Mouse (Mus musculus): ENCODE results near the gene Copg1. TPM values are rescaled to one million over a fixed set of nuclear protein-coding genes. Genes with fewer than 3 reads are reported as not detected.
A peak's percentile ranks its signal among the peaks of the same experiment; 100 is the strongest.

Gene Copg1
- polyA plus RNA-seq, 1 experiment = 37.3 TPM

DNA sequence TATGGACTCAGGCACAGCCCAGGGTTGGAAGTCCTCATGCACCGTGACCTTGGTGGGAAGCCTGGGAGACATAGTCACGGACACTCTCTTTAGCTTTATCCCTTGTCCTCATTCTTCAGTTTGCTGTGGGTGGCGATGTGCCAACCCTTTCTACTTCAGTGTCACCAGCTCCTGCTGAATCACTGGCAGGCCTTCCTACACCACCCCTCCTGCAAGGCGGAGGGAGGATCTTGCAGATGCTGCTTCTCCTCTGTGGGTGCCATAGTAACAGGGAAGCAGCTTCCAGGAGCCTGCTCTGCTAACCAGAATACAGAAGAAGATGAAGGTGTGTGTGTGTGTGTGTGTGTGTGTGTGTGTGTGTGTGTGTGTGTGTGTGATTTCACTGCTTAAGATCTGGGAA is 4.8 kb upstream of the Copg1 start:
- H3K27me3 ChIP-seq (ENCODE audit: control insufficient read depth, insufficient read depth, low read length) = no peaks in the 10 kb centered on the region
- DNase-seq (ENCODE audit: low read depth in 1 of 2, low spot score in 2 of 2) = no peak
- H3K36me3 ChIP-seq (ENCODE audit: control insufficient read depth, insufficient read depth, low read length) = no peaks in the 10 kb centered on the region
- H3K4me3 ChIP-seq (ENCODE audit: extremely low read depth, insufficient read depth, insufficient read length) = no peak overlapping the region
- WGBS = 39% methylated on average over 4 of the region's 4 CpGs
- no peaks in the 10 kb centered on the region for H3K4me1 ChIP-seq (ENCODE audit: control insufficient read depth, insufficient read depth, insufficient read length)
- H3K27ac ChIP-seq (ENCODE audit: insufficient read depth, low read length) = no peak overlapping the region
- TF ChIP-seq POLR2A (IDR thresholded peaks at IDR 0.05; ENCODE audit: low read depth, low read length) (no peak), CTCF (IDR thresholded peaks at IDR 0.05; ENCODE audit: extremely low read depth, insufficient read depth, insufficient read length, insufficient replicate concordance) (no peak)

GRCm38 (mm10) chr6:87886721-87887120 is 893 bp upstream of the Copg1 start:
- TF ChIP-seq CTCF (IDR thresholded peaks at IDR 0.05; ENCODE audit: extremely low read depth, insufficient read depth, insufficient read length, insufficient replicate concordance) (no peak), POLR2A (IDR thresholded peaks at IDR 0.05; ENCODE audit: low read depth, low read length) (no peak)
- DNase-seq (ENCODE audit: low read depth in 1 of 2, low spot score in 2 of 2) = no peak
- peaks cover 18% of the 10 kb centered on the region for H3K36me3 ChIP-seq (ENCODE audit: control insufficient read depth, insufficient read depth, low read length)
- H3K4me1 ChIP-seq (ENCODE audit: control insufficient read depth, insufficient read depth, insufficient read length) = peaks cover 3% of the 10 kb centered on the region; the same call in 1 of the 2 replicates
- H3K27me3 ChIP-seq (ENCODE audit: control insufficient read depth, insufficient read depth, low read length) = no peaks in the 10 kb centered on the region
- no peak overlapping the region for H3K4me3 ChIP-seq (ENCODE audit: extremely low read depth, insufficient read depth, insufficient read length)
- no peak overlapping the region for H3K27ac ChIP-seq (ENCODE audit: insufficient read depth, low read length)
- 88% methylated on average over 1 of the region's 1 CpGs for WGBS

GRCm38 (mm10) chr6:87893931-87894330 is 6.3 kb downstream of the Copg1 start:
- Histone ChIP-seq H3K4me3 (ENCODE audit: extremely low read depth, insufficient read depth, insufficient read length) (no peak overlapping the region), H3K4me1 (ENCODE audit: control insufficient read depth, insufficient read depth, insufficient read length) (no peaks in the 10 kb centered on the region), H3K27me3 (ENCODE audit: control insufficient read depth, insufficient read depth, low read length) (no peaks in the 10 kb centered on the region), H3K27ac (ENCODE audit: insufficient read depth, low read length) (no peak overlapping the region), H3K36me3 (ENCODE audit: control insufficient read depth, insufficient read depth, low read length) (peaks cover 61% of the 10 kb centered on the region)
- 96% methylated on average over 7 of the region's 7 CpGs for WGBS
- TF ChIP-seq POLR2A (IDR thresholded peaks at IDR 0.05; ENCODE audit: low read depth, low read length) (no peak), CTCF (IDR thresholded peaks at IDR 0.05; ENCODE audit: extremely low read depth, insufficient read depth, insufficient read length, insufficient replicate concordance) (no peak)
- DNase-seq (ENCODE audit: low read depth in 1 of 2, low spot score in 2 of 2) = no peak

DNA sequence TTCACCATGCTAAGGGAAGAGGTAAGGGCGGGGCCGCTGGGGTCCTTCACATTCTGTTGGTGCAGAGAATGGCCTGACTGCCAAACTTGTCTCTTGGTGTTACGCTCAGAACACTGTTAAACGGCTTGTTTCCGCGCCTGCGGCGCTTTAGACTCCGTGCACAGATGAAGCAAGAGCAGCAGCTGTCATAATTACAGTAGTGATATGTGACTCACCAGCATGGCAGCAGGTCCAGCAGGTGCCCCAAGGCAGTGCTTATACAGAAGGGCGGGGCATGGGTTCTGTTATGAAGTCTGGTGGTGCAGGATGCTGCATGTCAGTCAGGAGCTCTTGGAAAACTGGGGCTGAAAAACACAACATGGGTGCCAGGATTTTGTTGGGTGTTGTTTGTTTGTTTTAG is 10.4 kb downstream of the Copg1 start:
- Histone ChIP-seq H3K4me1 (ENCODE audit: control insufficient read depth, insufficient read depth, insufficient read length) (no peaks in the 10 kb centered on the region), H3K36me3 (ENCODE audit: control insufficient read depth, insufficient read depth, low read length) (peaks cover 50% of the 10 kb centered on the region), H3K27ac (ENCODE audit: insufficient read depth, low read length) (no peak overlapping the region), H3K27me3 (ENCODE audit: control insufficient read depth, insufficient read depth, low read length) (no peaks in the 10 kb centered on the region), H3K4me3 (ENCODE audit: extremely low read depth, insufficient read depth, insufficient read length) (no peak overlapping the region)
- WGBS = 94% methylated on average over 10 of the region's 10 CpGs
- DNase-seq (ENCODE audit: low read depth in 1 of 2, low spot score in 2 of 2) = no peak
- TF ChIP-seq POLR2A (IDR thresholded peaks at IDR 0.05; ENCODE audit: low read depth, low read length) = no peak
- no peak for TF ChIP-seq CTCF (IDR thresholded peaks at IDR 0.05; ENCODE audit: extremely low read depth, insufficient read depth, insufficient read length, insufficient replicate concordance)

DNA sequence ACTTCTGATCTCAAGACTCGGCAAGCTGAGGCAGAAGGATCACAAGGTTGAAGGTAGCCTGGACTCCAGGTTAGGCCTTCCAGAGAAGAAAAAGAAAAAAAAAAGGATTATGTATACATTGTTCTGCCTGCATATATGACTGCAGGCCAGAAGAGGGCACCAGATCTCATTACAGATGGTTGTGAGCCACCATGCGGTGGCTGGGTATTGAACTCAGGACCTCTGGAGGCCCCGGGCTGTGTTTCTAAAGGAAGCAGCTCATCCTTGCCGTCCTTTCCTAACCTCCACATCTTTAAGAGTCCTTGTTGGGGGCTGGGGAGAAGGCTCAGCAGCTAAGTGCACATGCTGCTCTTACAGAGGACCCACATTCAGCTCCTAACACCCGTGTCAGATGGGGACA is 19.0 kb downstream of the Copg1 start:
- 78% methylated on average over 5 of the region's 5 CpGs for WGBS
- Histone ChIP-seq H3K4me3 (ENCODE audit: extremely low read depth, insufficient read depth, insufficient read length) (no peak overlapping the region), H3K27me3 (ENCODE audit: control insufficient read depth, insufficient read depth, low read length) (no peaks in the 10 kb centered on the region), H3K4me1 (ENCODE audit: control insufficient read depth, insufficient read depth, insufficient read length) (no peaks in the 10 kb centered on the region; the same call in 1 of the 2 replicates), H3K36me3 (ENCODE audit: control insufficient read depth, insufficient read depth, low read length) (peaks cover 53% of the 10 kb centered on the region), H3K27ac (ENCODE audit: insufficient read depth, low read length) (no peak overlapping the region)
- DNase-seq (ENCODE audit: low read depth in 1 of 2, low spot score in 2 of 2) = no peak
- TF ChIP-seq CTCF (IDR thresholded peaks at IDR 0.05; ENCODE audit: extremely low read depth, insufficient read depth, insufficient read length, insufficient replicate concordance) (no peak), POLR2A (IDR thresholded peaks at IDR 0.05; ENCODE audit: low read depth, low read length) (no peak)

GRCm38 (mm10) chr6:87909181-87909580 is 21.6 kb downstream of the Copg1 start:
- no peaks in the 10 kb centered on the region for H3K27me3 ChIP-seq (ENCODE audit: control insufficient read depth, insufficient read depth, low read length)
- TF ChIP-seq POLR2A (IDR thresholded peaks at IDR 0.05; ENCODE audit: low read depth, low read length) (no peak), CTCF (IDR thresholded peaks at IDR 0.05; ENCODE audit: extremely low read depth, insufficient read depth, insufficient read length, insufficient replicate concordance) (no peak)
- H3K4me1 ChIP-seq (ENCODE audit: control insufficient read depth, insufficient read depth, insufficient read length) = no peaks in the 10 kb centered on the region; the same call in 1 of the 2 replicates
- H3K36me3 ChIP-seq (ENCODE audit: control insufficient read depth, insufficient read depth, low read length) = peaks cover 44% of the 10 kb centered on the region
- no peak overlapping the region for H3K4me3 ChIP-seq (ENCODE audit: extremely low read depth, insufficient read depth, insufficient read length)
- WGBS = 88% methylated on average over 6 of the region's 6 CpGs
- H3K27ac ChIP-seq (ENCODE audit: insufficient read depth, low read length) = no peak overlapping the region
- DNase-seq (ENCODE audit: low read depth in 1 of 2, low spot score in 2 of 2) = no peak

DNA sequence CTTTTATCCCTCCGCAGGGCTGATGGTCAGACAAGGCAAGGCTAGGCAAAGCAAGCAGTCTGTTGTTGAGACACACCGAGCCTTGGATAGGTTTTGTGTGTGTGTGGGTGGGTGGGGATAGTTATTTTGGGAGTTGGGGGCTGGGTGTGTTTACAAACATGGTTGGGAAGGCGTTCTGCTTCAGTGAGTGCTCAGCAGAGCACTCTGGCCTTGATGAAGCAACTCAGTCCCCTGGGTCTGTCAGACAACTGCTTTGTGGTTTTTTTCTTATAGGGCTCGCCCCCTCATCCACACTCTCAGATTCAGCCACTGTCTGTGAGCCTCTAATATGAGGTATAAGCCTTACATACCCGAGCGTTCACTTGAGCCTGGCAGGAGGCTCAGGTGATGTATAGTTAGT is 23.9 kb downstream of the Copg1 start:
- no peak for TF ChIP-seq POLR2A (IDR thresholded peaks at IDR 0.05; ENCODE audit: low read depth, low read length)
- TF ChIP-seq CTCF (IDR thresholded peaks at IDR 0.05; ENCODE audit: extremely low read depth, insufficient read depth, insufficient read length, insufficient replicate concordance) = no peak
- peak in 1 of 2 experiments; percentile 36 for DNase-seq (ENCODE audit: low read depth in 1 of 2, low spot score in 2 of 2)
- WGBS = 50% methylated on average over 6 of the region's 6 CpGs
- Histone ChIP-seq H3K27me3 (ENCODE audit: control insufficient read depth, insufficient read depth, low read length) (no peaks in the 10 kb centered on the region), H3K4me3 (ENCODE audit: extremely low read depth, insufficient read depth, insufficient read length) (no peak overlapping the region), H3K27ac (ENCODE audit: insufficient read depth, low read length) (no peak overlapping the region), H3K36me3 (ENCODE audit: control insufficient read depth, insufficient read depth, low read length) (peaks cover 32% of the 10 kb centered on the region), H3K4me1 (ENCODE audit: control insufficient read depth, insufficient read depth, insufficient read length) (peaks cover 13% of the 10 kb centered on the region; the same call in 1 of the 2 replicates)
